Mouse (Mus musculus) megakaryocyte, embryonic 14.5 days (primary cell): Measurements from ENCODE around the gene Areg. TPM values are rescaled to one million over a fixed set of nuclear protein-coding genes. Genes with fewer than 3 reads are reported as not detected.

Experiments used
- H3K27me3 ChIP-seq: replicated peaks from 2 replicates; pipeline ENCODE3; 2012; ENCODE audit warnings: inconsistent platforms
- H3K36me3 ChIP-seq: replicated peaks from 2 replicates; pipeline ENCODE3; 2012; ENCODE audit warnings: low read length, inconsistent platforms, mixed read lengths
- H3K4me1 ChIP-seq: 2 replicates; pipeline ENCODE4 v1.6.1; 2012; ENCODE audit warnings: inconsistent platforms
- H3K4me3 ChIP-seq: replicated peaks from 2 replicates; pipeline ENCODE3; 2012; ENCODE audit warnings: moderate library complexity, mild to moderate bottlenecking, inconsistent platforms
- H3K9me3 ChIP-seq: 2 replicates; pipeline ENCODE4 v1.6.1; 2012; ENCODE audit warnings: inconsistent platforms
- FLI1 ChIP-seq: IDR thresholded peaks from 2 replicates; pipeline ENCODE4 v1.6.1; 2012; ENCODE audit warnings: low read length, inconsistent platforms, mixed read lengths
- GATA1 ChIP-seq: IDR thresholded peaks from 3 replicates; pipeline ENCODE4 v1.6.1; 2012; ENCODE audit warnings: mixed read lengths, low read length, inconsistent platforms, borderline replicate concordance
- polyA plus RNA-seq: library from polyadenylated mRNA; stranded (reverse); fragments of >175 nt; gene quantifications from 2 replicates; pipeline ENCODE4 v1.2.3, GENCODE M21; 2012; ENCODE audit warnings: low replicate concordance; ENCODE audit not compliant: insufficient read depth

Areg gene
- polyA plus RNA-seq, 1 experiment: not detected

- Histone ChIP-seq H3K4me1 (no peaks in the 10 kb centered on the region), H3K36me3 (no peaks in the 10 kb centered on the region), H3K27me3 (peaks cover 6% of the 10 kb centered on the region), H3K4me3 (no peak overlapping the region), H3K9me3 (no peaks in the 10 kb centered on the region)
- no peak for TF ChIP-seq FLI1
- no peak for TF ChIP-seq GATA1
These were observed 8.7 kb downstream of the Areg start for GRCm38 (mm10) chr5:91148054-91148453.

GRCm38 (mm10) chr5:91156677-91157076 lies 17.3 kb downstream of the Areg start:
- no peaks in the 10 kb centered on the region for H3K36me3 ChIP-seq
- no peak overlapping the region for H3K4me3 ChIP-seq
- peaks cover 2% of the 10 kb centered on the region for H3K27me3 ChIP-seq
- H3K4me1 ChIP-seq: no peaks in the 10 kb centered on the region
- TF ChIP-seq GATA1 (no peak), FLI1 (no peak)
- peaks cover 6% of the 10 kb centered on the region for H3K9me3 ChIP-seq

- Histone ChIP-seq H3K9me3 (peaks cover 6% of the 10 kb centered on the region), H3K27me3 (peaks cover 2% of the 10 kb centered on the region), H3K4me1 (no peaks in the 10 kb centered on the region), H3K36me3 (no peaks in the 10 kb centered on the region), H3K4me3 (no peak overlapping the region)
- no peak for TF ChIP-seq FLI1
- TF ChIP-seq GATA1: no peak
These were observed 17.8 kb downstream of the Areg start for GRCm38 (mm10) chr5:91157169-91157568.

- Histone ChIP-seq H3K36me3 (no peaks in the 10 kb centered on the region), H3K4me3 (no peak overlapping the region)
- no peak for TF ChIP-seq FLI1
- no peak for TF ChIP-seq GATA1
These were observed 23.4 kb downstream of the Areg start for GRCm38 (mm10) chr5:91162787-91163186.

GRCm38 (mm10) chr5:91166601-91167000 lies 27.2 kb downstream of the Areg start:
- Histone ChIP-seq H3K27me3 (peaks cover 2% of the 10 kb centered on the region), H3K9me3 (no peaks in the 10 kb centered on the region), H3K36me3 (no peaks in the 10 kb centered on the region), H3K4me1 (no peaks in the 10 kb centered on the region), H3K4me3 (no peak overlapping the region)
- TF ChIP-seq GATA1 (no peak), FLI1 (no peak)

More at GRCm38 (mm10) chr5:91162787-91163186, 23.4 kb downstream of the Areg start:
- Histone ChIP-seq H3K27me3 (peaks cover 2% of the 10 kb centered on the region), H3K4me1 (no peaks in the 10 kb centered on the region), H3K9me3 (no peaks in the 10 kb centered on the region)

GRCm38 (mm10) chr5:91176397-91176796 lies 37.0 kb downstream of the Areg start:
- no peak for TF ChIP-seq FLI1
- TF ChIP-seq GATA1: no peak
- H3K9me3 ChIP-seq: no peaks in the 10 kb centered on the region
- no peaks in the 10 kb centered on the region for H3K4me1 ChIP-seq
- H3K4me3 ChIP-seq: no peak overlapping the region
- H3K27me3 ChIP-seq: no peaks in the 10 kb centered on the region
- H3K36me3 ChIP-seq: no peaks in the 10 kb centered on the region

GRCm38 (mm10) chr5:91194572-91194971 lies 55.2 kb downstream of the Areg start:
- no peaks in the 10 kb centered on the region for H3K27me3 ChIP-seq
- no peaks in the 10 kb centered on the region for H3K4me1 ChIP-seq
- no peaks in the 10 kb centered on the region for H3K9me3 ChIP-seq
- no peaks in the 10 kb centered on the region for H3K36me3 ChIP-seq
- H3K4me3 ChIP-seq: no peak overlapping the region
- TF ChIP-seq FLI1: no peak

Other genes with a start within 250 kb of the Areg start
- 0.48 and 1.9 TPM in 2 replicates for gene Cxcl1, start 248.4 kb upstream of the Areg start, polyA plus RNA-seq
- 28.2 and 32.2 TPM in 2 replicates for gene Cxcl2, start 235.7 kb upstream of the Areg start, polyA plus RNA-seq
- 8.5 and 10.8 TPM in 2 replicates for gene Mthfd2l, start 208.5 kb upstream of the Areg start, polyA plus RNA-seq
- not detected in 2 replicates for gene Epgn, start 112.1 kb upstream of the Areg start, polyA plus RNA-seq
- gene Ereg, start 65.0 kb upstream of the Areg start, polyA plus RNA-seq: not detected in 2 replicates